Mouse (Mus musculus) erythroblast, embryonic 14.5 days (primary cell): ENCODE data around the gene Slc9c1.

Source experiments
- GATA1 ChIP-seq: IDR thresholded peaks from 2 replicates; pipeline ENCODE4 v1.6.1; 2012; ENCODE audit warnings: low read length, inconsistent platforms, mixed read lengths
- TAL1 ChIP-seq: IDR thresholded peaks from 3 replicates; pipeline ENCODE4 v1.6.1; 2012; ENCODE audit warnings: low read length, inconsistent platforms, mixed read lengths

DNA sequence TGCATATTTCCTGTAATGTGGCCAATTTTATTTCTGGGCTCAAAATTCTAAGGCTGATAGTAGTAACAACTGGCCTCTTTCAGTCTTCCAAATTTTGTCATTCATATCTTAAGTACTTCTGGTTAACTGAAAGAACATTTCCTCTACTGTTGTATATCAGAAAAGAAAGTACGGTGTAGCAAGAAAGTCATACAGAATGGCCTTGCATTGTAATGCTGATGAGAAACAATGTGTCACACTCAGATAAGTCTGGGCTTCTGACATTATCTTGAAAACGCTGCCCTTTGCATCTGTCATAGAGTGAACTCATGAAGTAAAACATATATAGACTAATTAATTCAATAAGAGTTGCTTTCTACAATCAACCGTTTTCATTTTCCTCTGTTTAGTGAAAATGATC is 37.2 kb downstream of the Slc9c1 start:
- TF ChIP-seq GATA1 (no peak), TAL1 (no peak)
